Mouse (Mus musculus): ENCODE data around the gene Flt4. TPM values are rescaled to one million over a fixed set of nuclear protein-coding genes. Genes with fewer than 3 reads are reported as not detected.

The Flt4 gene
- polyA plus RNA-seq, 1 experiment from 2014 or later: 1.4 TPM

GRCm38 (mm10) chr11:49618476-49618875, 9.4 kb downstream of the Flt4 start:
- H3K9ac ChIP-seq (replicated peaks): no peak overlapping the region
- H3K36me3 ChIP-seq: no peaks in the 10 kb centered on the region
- no peak for ATAC-seq (replicated peaks)
- H3K27me3 ChIP-seq: peaks cover 9% of the 10 kb centered on the region; the same call in 1 of the 2 replicates
- H3K9me3 ChIP-seq: no peaks in the 10 kb centered on the region
- no peak overlapping the region for H3K27ac ChIP-seq (replicated peaks)
- 79% methylated on average over 8 of the region's 8 CpGs for WGBS
- H3K4me3 ChIP-seq: no peak overlapping the region
- H3K4me2 ChIP-seq (replicated peaks): no peak overlapping the region
- no peaks in the 10 kb centered on the region for H3K4me1 ChIP-seq

DNA sequence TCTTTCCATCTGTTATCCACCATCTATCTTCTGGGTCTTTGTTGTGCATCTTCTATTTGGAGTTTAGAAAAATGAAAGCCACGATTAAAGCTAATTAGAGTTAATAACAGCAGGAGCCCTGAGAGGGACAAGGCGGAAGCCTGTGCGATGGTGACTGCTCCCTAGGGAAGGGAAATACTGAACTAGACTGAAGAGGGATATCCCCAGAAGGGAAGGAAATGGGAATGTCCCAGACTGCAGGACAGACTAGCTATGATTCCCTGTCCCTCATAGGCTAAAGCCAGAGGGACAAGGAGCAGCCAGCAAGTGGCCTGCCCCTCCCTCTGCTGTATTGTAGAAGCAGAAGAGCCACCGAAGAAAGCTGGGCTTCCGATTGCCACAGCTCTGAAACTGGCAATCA, 12.9 kb downstream of the Flt4 start:
- no peaks in the 10 kb centered on the region for H3K9me3 ChIP-seq
- ATAC-seq (replicated peaks): no peak
- no peaks in the 10 kb centered on the region for H3K36me3 ChIP-seq
- WGBS: 80% methylated on average over 5 of the region's 5 CpGs
- no peaks in the 10 kb centered on the region for H3K27me3 ChIP-seq
- no peak overlapping the region for H3K27ac ChIP-seq (replicated peaks)
- no peak overlapping the region for H3K4me3 ChIP-seq
- no peak overlapping the region for H3K4me2 ChIP-seq (replicated peaks)
- H3K4me1 ChIP-seq: no peaks in the 10 kb centered on the region
- no peak overlapping the region for H3K9ac ChIP-seq (replicated peaks)

DNA sequence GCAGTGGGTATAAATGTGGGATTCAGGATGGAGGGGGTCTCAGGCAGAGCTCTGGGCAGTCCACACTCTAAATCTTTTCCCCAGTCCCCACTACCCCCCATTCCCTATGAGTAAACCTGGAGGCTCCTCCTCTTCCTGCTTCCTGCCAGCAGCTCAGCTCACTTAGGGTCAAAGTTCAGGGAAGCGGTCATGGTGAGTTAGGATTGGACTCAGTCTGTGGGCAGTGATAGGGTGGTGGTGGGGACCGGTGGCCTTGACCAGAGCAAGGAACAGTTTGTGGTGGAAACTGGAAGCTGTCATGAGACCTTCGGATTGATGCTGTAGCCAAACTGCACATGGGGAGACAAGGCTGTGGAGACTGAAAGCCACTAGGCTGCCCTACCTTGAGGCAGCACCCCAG, 15.1 kb downstream of the Flt4 start:
- 90% methylated on average over 3 of the region's 3 CpGs for WGBS
- Histone ChIP-seq H3K4me2 (replicated peaks) (no peak overlapping the region), H3K9me3 (no peaks in the 10 kb centered on the region), H3K27me3 (no peaks in the 10 kb centered on the region), H3K9ac (replicated peaks) (no peak overlapping the region), H3K27ac (replicated peaks) (no peak overlapping the region), H3K4me1 (no peaks in the 10 kb centered on the region), H3K4me3 (no peak overlapping the region), H3K36me3 (no peaks in the 10 kb centered on the region)
- no peak for ATAC-seq (replicated peaks)

DNA sequence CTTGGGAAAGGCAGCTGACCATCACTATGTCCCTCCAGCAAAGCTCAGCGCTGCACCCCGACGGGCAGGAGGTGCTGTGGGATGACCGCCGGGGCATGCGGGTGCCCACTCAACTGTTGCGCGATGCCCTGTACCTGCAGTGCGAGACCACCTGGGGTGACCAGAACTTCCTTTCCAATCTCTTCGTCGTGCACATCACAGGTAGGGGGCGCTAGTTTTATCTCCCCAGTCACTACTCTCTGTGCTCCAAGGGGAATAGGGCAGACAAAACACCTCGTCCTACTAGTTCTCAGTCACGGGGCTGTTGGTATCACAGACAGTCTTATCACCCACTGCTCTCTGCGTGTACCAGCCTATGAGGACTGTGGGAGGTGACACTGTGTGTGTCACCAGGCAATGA, 16.8 kb downstream of the Flt4 start:
- ATAC-seq (replicated peaks): no peak

GRCm38 (mm10) chr11:49626748-49627147, 17.7 kb downstream of the Flt4 start:
- H3K36me3 ChIP-seq: no peaks in the 10 kb centered on the region
- WGBS: 79% methylated on average over 8 of the region's 8 CpGs
- no peak for ATAC-seq (replicated peaks)
- no peaks in the 10 kb centered on the region for H3K4me1 ChIP-seq
- no peaks in the 10 kb centered on the region for H3K9me3 ChIP-seq
- no peaks in the 10 kb centered on the region for H3K27me3 ChIP-seq
- H3K9ac ChIP-seq (replicated peaks): no peak overlapping the region
- H3K27ac ChIP-seq (replicated peaks): no peak overlapping the region
- H3K4me2 ChIP-seq (replicated peaks): no peak overlapping the region
- H3K4me3 ChIP-seq: no peak overlapping the region

More for the DNA sequence above, 16.8 kb downstream of the Flt4 start:
- H3K4me1 ChIP-seq: no peaks in the 10 kb centered on the region
- no peak overlapping the region for H3K27ac ChIP-seq (replicated peaks)
- no peaks in the 10 kb centered on the region for H3K9me3 ChIP-seq
- no peaks in the 10 kb centered on the region for H3K36me3 ChIP-seq
- 64% methylated on average over 15 of the region's 15 CpGs for WGBS
- no peaks in the 10 kb centered on the region for H3K27me3 ChIP-seq
- no peak overlapping the region for H3K4me3 ChIP-seq
- no peak overlapping the region for H3K4me2 ChIP-seq (replicated peaks)
- no peak overlapping the region for H3K9ac ChIP-seq (replicated peaks)

DNA sequence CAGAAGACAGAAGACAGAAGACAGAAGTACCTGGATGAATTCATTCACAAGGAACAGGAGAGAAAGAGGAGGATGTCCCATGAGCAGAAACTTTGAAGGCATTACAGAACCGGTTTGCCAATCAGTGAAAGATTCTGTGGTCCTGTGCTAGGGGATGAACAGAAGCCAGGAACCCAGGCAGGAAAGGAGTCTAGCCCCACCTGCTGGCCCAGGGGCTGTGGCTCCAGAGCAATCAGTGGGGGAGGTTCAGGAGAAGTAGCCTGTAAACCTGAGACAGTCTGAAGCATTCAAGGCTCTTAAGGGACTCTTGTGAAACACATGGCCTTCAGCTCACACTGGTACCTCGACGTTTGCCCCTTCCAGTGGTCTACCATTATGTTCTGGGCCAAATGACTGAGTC, 22.1 kb downstream of the Flt4 start:
- Histone ChIP-seq H3K9me3 (no peaks in the 10 kb centered on the region), H3K36me3 (no peaks in the 10 kb centered on the region), H3K27me3 (peaks cover 23% of the 10 kb centered on the region), H3K27ac (replicated peaks) (no peak overlapping the region), H3K9ac (replicated peaks) (no peak overlapping the region), H3K4me2 (replicated peaks) (no peak overlapping the region), H3K4me1 (peaks cover 8% of the 10 kb centered on the region), H3K4me3 (no peak overlapping the region)
- WGBS: 45% methylated on average over 3 of the region's 3 CpGs
- ATAC-seq (replicated peaks): no peak

- Histone ChIP-seq H3K9me3 (no peaks in the 10 kb centered on the region), H3K4me1 (peaks cover 13% of the 10 kb centered on the region), H3K27ac (replicated peaks) (no peak overlapping the region), H3K27me3 (peaks cover 34% of the 10 kb centered on the region), H3K4me2 (replicated peaks) (no peak overlapping the region), H3K4me3 (no peak overlapping the region), H3K9ac (replicated peaks) (no peak overlapping the region), H3K36me3 (no peaks in the 10 kb centered on the region)
- ATAC-seq (replicated peaks): no peak
- 89% methylated on average over 2 of the region's 2 CpGs for WGBS
Observed at GRCm38 (mm10) chr11:49632256-49632655, 23.2 kb downstream of the Flt4 start.

DNA sequence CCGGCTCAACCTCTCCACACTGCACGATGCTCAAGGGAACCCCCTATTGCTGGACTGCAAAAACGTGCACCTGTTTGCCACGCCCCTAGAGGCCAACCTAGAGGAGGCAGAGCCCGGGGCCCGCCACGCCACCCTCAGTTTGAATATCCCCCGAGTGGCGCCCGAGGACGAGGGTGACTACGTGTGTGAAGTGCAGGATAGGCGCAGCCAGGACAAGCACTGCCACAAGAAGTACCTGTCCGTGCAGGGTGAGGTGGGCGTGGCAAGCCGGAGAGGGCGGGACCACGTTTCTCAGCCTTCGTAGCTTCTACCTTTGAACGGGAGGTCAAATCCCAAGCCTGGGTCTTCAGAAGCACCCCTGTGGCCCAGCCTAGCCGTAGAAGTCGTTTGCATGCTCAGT, 25.0 kb downstream of the Flt4 start:
- H3K4me2 ChIP-seq (replicated peaks): peak overlapping the region; percentile 42
- H3K9me3 ChIP-seq: no peaks in the 10 kb centered on the region
- peaks cover 13% of the 10 kb centered on the region for H3K4me1 ChIP-seq
- no peaks in the 10 kb centered on the region for H3K36me3 ChIP-seq
- H3K27ac ChIP-seq (replicated peaks): no peak overlapping the region
- 7% methylated on average over 22 of the region's 22 CpGs for WGBS
- peaks cover 41% of the 10 kb centered on the region for H3K27me3 ChIP-seq
- 0 out of 2 replicates have a peak overlapping the region, but pooled peaks have one; percentile 21 for H3K9ac ChIP-seq (replicated peaks)
- peak overlapping the region; percentile 27 for H3K4me3 ChIP-seq
- peak; percentile 29; the same call in 1 of the 2 replicates for ATAC-seq (replicated peaks)

DNA sequence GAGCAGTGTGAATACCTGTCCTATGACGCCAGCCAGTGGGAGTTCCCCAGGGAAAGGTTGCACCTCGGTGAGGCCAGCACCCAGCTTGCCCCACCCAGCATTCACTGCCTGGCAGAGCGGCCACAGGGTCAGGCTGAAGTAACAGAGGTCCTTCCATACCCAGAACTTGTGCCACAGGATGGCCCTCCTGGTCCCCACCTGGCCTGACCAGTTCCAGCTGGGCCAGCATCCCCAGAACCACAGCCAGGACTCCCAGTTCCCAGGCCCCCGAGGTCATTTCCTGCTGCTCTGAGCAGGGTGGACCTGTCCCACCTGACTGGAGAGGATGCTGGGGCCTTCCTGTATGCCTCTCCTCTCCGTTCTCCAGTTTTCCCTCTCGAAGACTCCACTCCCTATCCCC, 26.6 kb downstream of the Flt4 start:
- no peak for ATAC-seq (replicated peaks)
- H3K9ac ChIP-seq (replicated peaks): no peak overlapping the region
- peaks cover 13% of the 10 kb centered on the region for H3K4me1 ChIP-seq
- no peak overlapping the region for H3K4me3 ChIP-seq
- 71% methylated on average over 6 of the region's 6 CpGs for WGBS
- no peaks in the 10 kb centered on the region for H3K36me3 ChIP-seq
- H3K27ac ChIP-seq (replicated peaks): no peak overlapping the region
- no peak overlapping the region for H3K4me2 ChIP-seq (replicated peaks)
- H3K9me3 ChIP-seq: no peaks in the 10 kb centered on the region
- H3K27me3 ChIP-seq: peaks cover 41% of the 10 kb centered on the region

DNA sequence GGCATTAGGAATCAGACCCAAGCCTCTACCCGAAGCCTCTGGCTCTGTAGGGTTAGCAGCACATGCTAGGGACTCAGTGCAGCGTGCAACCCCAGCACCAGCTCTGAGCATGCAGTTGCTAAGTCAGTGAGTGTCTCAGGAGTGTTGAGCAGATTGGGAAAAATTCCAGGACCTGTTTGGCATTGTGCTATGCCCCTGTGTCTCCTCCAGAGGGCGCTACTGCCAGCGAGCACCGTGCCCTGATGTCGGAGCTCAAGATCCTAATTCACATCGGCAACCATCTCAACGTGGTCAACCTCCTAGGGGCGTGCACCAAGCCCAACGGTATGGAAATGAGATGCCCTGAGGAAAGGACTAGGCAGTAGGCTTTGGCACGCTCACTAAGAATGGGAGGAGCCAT, 27.4 kb downstream of the Flt4 start:
- no peaks in the 10 kb centered on the region for H3K9me3 ChIP-seq
- peak overlapping the region; percentile 6 for H3K4me2 ChIP-seq (replicated peaks)

GRCm38 (mm10) chr11:49645677-49646076, 36.6 kb downstream of the Flt4 start:
- Histone ChIP-seq H3K4me2 (replicated peaks) (no peak overlapping the region), H3K36me3 (no peaks in the 10 kb centered on the region), H3K4me1 (no peaks in the 10 kb centered on the region), H3K27ac (replicated peaks) (no peak overlapping the region), H3K27me3 (no peaks in the 10 kb centered on the region), H3K9me3 (no peaks in the 10 kb centered on the region), H3K9ac (replicated peaks) (no peak overlapping the region), H3K4me3 (no peak overlapping the region)
- ATAC-seq (replicated peaks): no peak
- 62% methylated on average over 7 of the region's 8 CpGs for WGBS

More for the DNA sequence above, 27.4 kb downstream of the Flt4 start:
- WGBS: 4% methylated on average over 11 of the region's 11 CpGs
- no peak overlapping the region for H3K4me3 ChIP-seq
- peaks cover 13% of the 10 kb centered on the region for H3K4me1 ChIP-seq
- peaks cover 41% of the 10 kb centered on the region for H3K27me3 ChIP-seq
- H3K36me3 ChIP-seq: no peaks in the 10 kb centered on the region
- no peak overlapping the region for H3K9ac ChIP-seq (replicated peaks)
- H3K27ac ChIP-seq (replicated peaks): no peak overlapping the region
- no peak; the same call in 1 of the 2 replicates for ATAC-seq (replicated peaks)

GRCm38 (mm10) chr11:49650113-49650993, 41.3 kb downstream of the Flt4 start:
- H3K4me3 ChIP-seq: no peak overlapping the region
- no peaks in the 10 kb centered on the region for H3K27me3 ChIP-seq
- 0 out of 2 replicates have a peak, but pooled peaks cover 3% of the 10 kb centered on the region for H3K4me1 ChIP-seq
- no peaks in the 10 kb centered on the region for H3K9me3 ChIP-seq
- no peak overlapping the region for H3K4me2 ChIP-seq (replicated peaks)
- H3K9ac ChIP-seq (replicated peaks): no peak overlapping the region
- no peak for ATAC-seq (replicated peaks)
- no peaks in the 10 kb centered on the region for H3K36me3 ChIP-seq
- WGBS: 66% methylated on average over 18 of the region's 18 CpGs
- no peak overlapping the region for H3K27ac ChIP-seq (replicated peaks)
